Mouse (Mus musculus) left cerebral cortex, postnatal 14 days (tissue): ENCODE results near the gene Spint2. TPM values are rescaled to one million over a fixed set of nuclear protein-coding genes. Genes with fewer than 3 reads are reported as not detected.

ENCODE experiments used
- DNase-seq, 2 experiments: peaks; one replicate each; pipeline ENCODE4 v3.0.0; 2021 to 2022; ENCODE audit warnings: low spot score in 2 of 2, mixed read lengths in 1 of 2
- intact Hi-C: fragments of 180-260 bp; cut with DNase I; formaldehyde crosslinking; loops from one replicate; pipeline ENCODE4 v1.15.1; 2025
- total RNA-seq, 2 experiments: library from RNA; stranded (reverse); gene quantifications; 2 replicates each; pipeline ENCODE4 v1.2.3; 2021

Spint2 gene
- total RNA-seq, 2 experiments from 2014 or later, result 11.5 to 19.4 TPM

GRCm38 (mm10) chr7:29288942-29289638 lies 7.4 kb upstream of the Spint2 start, which contains the start of gene Ppp1r14a:
TSS of gene Ppp1r14a (plus strand) at chr7:29289308.
- DNase-seq, result peak in 1 of 2 experiments; percentile 57
- intact Hi-C loops, result no loop called here

- intact Hi-C loops, result no loop called here
- no peak for DNase-seq
These were observed 6.4 kb upstream of the Spint2 start for GRCm38 (mm10) chr7:29288079-29288478.

GRCm38 (mm10) chr7:29287481-29287880 lies 5.8 kb upstream of the Spint2 start:
- DNase-seq, result no peak
- intact Hi-C loops, result no loop called here

- no peak for DNase-seq
- intact Hi-C loops, result no loop called here
These were observed 2.8 kb upstream of the Spint2 start for GRCm38 (mm10) chr7:29284523-29284922.

- intact Hi-C loops, result no loop called here
- DNase-seq, result no peak
These were observed 2.2 kb upstream of the Spint2 start for GRCm38 (mm10) chr7:29283876-29284275.

GRCm38 (mm10) chr7:29282074-29282554 lies 402 bp upstream of the Spint2 start:
- intact Hi-C loops, result no loop called here
- no peak for DNase-seq

GRCm38 (mm10) chr7:29280801-29281200 lies 911 bp downstream of the Spint2 start:
- intact Hi-C loops, result no loop called here
- no peak for DNase-seq

- DNase-seq, result no peak
- intact Hi-C loops, result no loop called here
These were observed 1.8 kb downstream of the Spint2 start for GRCm38 (mm10) chr7:29279924-29280323.

GRCm38 (mm10) chr7:29279261-29279660 lies 2.5 kb downstream of the Spint2 start:
- intact Hi-C loops, result no loop called here
- DNase-seq, result no peak

- intact Hi-C loops, result no loop called here
- DNase-seq, result no peak
These were observed 4.2 kb downstream of the Spint2 start for GRCm38 (mm10) chr7:29277510-29277909.

GRCm38 (mm10) chr7:29276715-29277114 lies 5.0 kb downstream of the Spint2 start:
- intact Hi-C loops, result no loop called here
- no peak for DNase-seq

GRCm38 (mm10) chr7:29271687-29272465 lies 9.8 kb downstream of the Spint2 start:
- intact Hi-C loops, result no loop called here
- DNase-seq, result peak; percentile 19 to 57

- DNase-seq, result no peak
- intact Hi-C loops, result no loop called here
These were observed 11.3 kb downstream of the Spint2 start for GRCm38 (mm10) chr7:29270445-29270844.

- intact Hi-C loops, result no loop called here
- DNase-seq, result no peak
These were observed 14.8 kb downstream of the Spint2 start for GRCm38 (mm10) chr7:29266931-29267330.

GRCm38 (mm10) chr7:29265636-29266035 lies 16.1 kb downstream of the Spint2 start:
- no peak for DNase-seq
- intact Hi-C loops, result no loop called here

GRCm38 (mm10) chr7:29263831-29264230 lies 17.9 kb downstream of the Spint2 start:
- intact Hi-C loops, result no loop called here

GRCm38 (mm10) chr7:29262151-29262550 lies 19.6 kb downstream of the Spint2 start:
- DNase-seq, result no peak
- intact Hi-C loops, result no loop called here

More at GRCm38 (mm10) chr7:29263831-29264230, 17.9 kb downstream of the Spint2 start:
- no peak for DNase-seq

- DNase-seq, result no peak
- intact Hi-C loops, result no loop called here
These were observed 21.7 kb downstream of the Spint2 start for GRCm38 (mm10) chr7:29259781-29260730.

- no peak for DNase-seq
- intact Hi-C loops, result no loop called here
These were observed 24.3 kb downstream of the Spint2 start for GRCm38 (mm10) chr7:29257368-29257767.

GRCm38 (mm10) chr7:29255875-29256274 lies 25.8 kb downstream of the Spint2 start:
- DNase-seq, result no peak
- intact Hi-C loops, result no loop called here
